Comparison of ENCODE assay signal across 16 mouse cellular contexts in the genomic region with DNA sequence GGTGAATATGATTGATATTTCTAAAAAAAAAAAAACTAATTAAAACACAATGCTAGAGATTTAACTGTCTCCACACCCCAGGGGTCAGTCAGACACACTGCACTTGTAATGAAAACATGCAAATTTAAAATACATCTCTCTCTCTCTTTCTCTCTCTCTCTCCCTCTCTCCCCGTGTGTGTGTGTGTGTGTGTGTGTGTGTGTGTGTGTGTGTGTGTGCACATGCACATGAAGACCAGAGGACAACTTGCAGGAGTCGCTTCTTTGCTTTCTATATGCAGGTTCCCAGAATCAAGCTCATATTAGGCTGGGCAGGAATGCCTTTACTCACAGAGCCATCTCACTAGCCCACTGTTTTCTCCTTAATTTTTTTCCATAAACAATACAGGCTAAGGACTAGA.
"Had no signal": no experiment of that assay in that cellular context is flagged by ENCODE, and none has a peak within 500 bp of the region (broad histone marks: within the 10 kb centered on the region; RNA-seq: fewer than 3 reads in every experiment).

No protein-coding gene starts in this region.

- H3K27ac ChIP-seq: neural tube, embryonic 13.5 days; neural tube, embryonic 15.5 days; stomach, embryonic 15.5 days; stomach, postnatal 0 days had no signal

- H3K9me3 ChIP-seq: neural tube, embryonic 13.5 days; neural tube, embryonic 15.5 days; stomach, embryonic 15.5 days had no signal

- H3K4me3 ChIP-seq: neural tube, embryonic 13.5 days; neural tube, embryonic 15.5 days; stomach, embryonic 15.5 days had no signal

- H3K27me3 ChIP-seq: neural tube, embryonic 13.5 days; neural tube, embryonic 15.5 days; stomach, embryonic 15.5 days had no signal

- H3K36me3 ChIP-seq: neural tube, embryonic 13.5 days; neural tube, embryonic 15.5 days; stomach, embryonic 15.5 days had no signal

- H3K4me1 ChIP-seq: neural tube, embryonic 15.5 days had no signal

- H3K9ac ChIP-seq: neural tube, embryonic 13.5 days; neural tube, embryonic 15.5 days; stomach, embryonic 15.5 days had no signal

- H3K4me2 ChIP-seq: neural tube, embryonic 13.5 days; neural tube, embryonic 15.5 days; stomach, embryonic 15.5 days had no signal

- DNase-seq: retina, postnatal 1 day; right cerebral cortex, adult 18-20 months; right cerebral cortex, postnatal 14 days; right cerebral cortex, postnatal 25 days; right cerebral cortex, postnatal 4 days; spleen, adult 18-20 months; thymus, adult 18-20 months; thymus, adult 2 months; thymus, postnatal 14 days; thymus, postnatal 25 days; thymus, postnatal 36 days; thymus, postnatal 4 days had no signal
